Mouse (Mus musculus) left cerebral cortex, adult 2 months (tissue): ENCODE measurements around the gene Cab39. TPM values are rescaled to one million over a fixed set of nuclear protein-coding genes. Genes with fewer than 3 reads are reported as not detected.
A peak's percentile ranks its signal among the peaks of the same experiment; 100 is the strongest.
"Not testable (repeated sequence)": the region's sequence is repeated elsewhere in the genome, so short reads cannot be mapped to it uniquely, and the experiment has no call there.

Experiments used
- DNase-seq, 2 experiments: peaks; one replicate each; pipeline ENCODE4 v3.0.0; 2021 to 2022; ENCODE audit warnings: low spot score in 2 of 2, mixed read lengths in 1 of 2; ENCODE audit errors: extremely low spot score in 1 of 2
- H3K27ac ChIP-seq: fragments of 200-600 bp; 2 replicates; pipeline ENCODE4 v1.8.1; 2022
- H3K4me3 ChIP-seq: fragments of 200-600 bp; 2 replicates; pipeline ENCODE4 v1.8.1; 2022
- CTCF ChIP-seq: fragments of 200-600 bp; IDR thresholded peaks from 2 replicates; pipeline ENCODE4 v1.8.1; 2022; ENCODE audit warnings: antibody characterized with exemption, mild to moderate bottlenecking, moderate library complexity
- intact Hi-C: fragments of 180-260 bp; cut with DNase I; formaldehyde crosslinking; loops from one replicate; pipeline ENCODE4 v1.15.1; 2025
- total RNA-seq, 2 experiments: library from RNA; stranded (reverse); gene quantifications; 2 replicates each; pipeline ENCODE4 v1.2.3; 2021

The Cab39 gene
- total RNA-seq, 2 experiments from 2014 or later: 149 to 175 TPM

- TF ChIP-seq CTCF: no peak
- peak; percentile 29 to 35 for DNase-seq
- Histone ChIP-seq H3K27ac (peak overlapping the region; percentile 92), H3K4me3 (peak overlapping the region; percentile 99)
- intact Hi-C loops: loop anchor here (5.0 kb wide), 1 partner anchor 103 kb away; no protein-coding TSS in a partner anchor
Measured at GRCm38 (mm10) chr1:85794106-85794771, 998 bp downstream of the Cab39 start.

DNA sequence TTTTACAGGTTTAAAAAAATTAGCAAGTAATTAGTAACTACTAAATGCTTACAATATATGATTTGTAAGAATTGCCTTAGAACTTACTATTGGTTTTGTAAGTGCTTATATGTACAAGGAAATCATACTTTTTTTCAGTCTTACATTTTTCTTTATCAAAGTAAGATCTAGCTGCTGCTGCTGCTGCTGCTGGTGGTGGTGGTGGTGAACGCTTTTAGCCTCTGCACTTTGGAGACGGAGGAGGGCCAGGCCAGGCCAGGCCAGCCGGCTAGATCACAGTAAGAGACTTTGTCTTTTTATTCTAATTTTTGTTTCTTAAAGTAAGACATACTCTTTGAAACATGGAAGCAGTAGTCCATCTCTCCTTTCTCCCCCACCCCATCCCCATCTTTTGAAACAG lies 2.0 kb downstream of the Cab39 start:
- intact Hi-C loops: no loop called here
- no peak for TF ChIP-seq CTCF
- DNase-seq: no peak
- no peak overlapping the region for H3K4me3 ChIP-seq
- no peak overlapping the region for H3K27ac ChIP-seq

- DNase-seq: no peak
- intact Hi-C loops: no loop called here
- H3K4me3 ChIP-seq: no peak overlapping the region
- no peak for TF ChIP-seq CTCF
- H3K27ac ChIP-seq: no peak overlapping the region
Measured at GRCm38 (mm10) chr1:85799776-85800175, 6.5 kb downstream of the Cab39 start.

DNA sequence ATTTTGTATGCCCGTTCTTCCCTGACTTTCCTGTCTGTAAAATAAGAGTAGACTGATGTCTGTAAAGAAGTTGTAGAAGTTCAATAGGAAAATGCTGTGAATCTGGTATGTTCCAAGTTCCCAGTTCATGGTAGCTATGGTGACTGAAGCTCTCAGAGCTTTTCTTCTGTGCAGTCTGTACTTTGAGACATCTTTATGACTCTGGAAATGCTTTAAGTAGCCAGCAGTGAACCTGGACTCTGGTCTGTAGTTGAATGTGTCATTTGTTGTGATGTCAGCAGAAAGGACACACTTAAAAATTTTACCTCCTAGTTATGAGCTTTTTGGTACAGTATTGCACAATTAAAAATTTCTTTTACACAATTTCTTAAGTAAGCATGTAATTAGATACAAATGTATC lies 9.3 kb downstream of the Cab39 start:
- DNase-seq: no peak
- Histone ChIP-seq H3K27ac (no peak overlapping the region), H3K4me3 (no peak overlapping the region)
- intact Hi-C loops: no loop called here
- no peak for TF ChIP-seq CTCF

GRCm38 (mm10) chr1:85804551-85804950 lies 11.3 kb downstream of the Cab39 start:
- H3K4me3 ChIP-seq: no peak overlapping the region
- intact Hi-C loops: no loop called here

GRCm38 (mm10) chr1:85809256-85809655 lies 16.0 kb downstream of the Cab39 start:
- TF ChIP-seq CTCF: no peak
- H3K27ac ChIP-seq: no peak overlapping the region
- intact Hi-C loops: no loop called here
- no peak overlapping the region for H3K4me3 ChIP-seq
- no peak for DNase-seq

More at GRCm38 (mm10) chr1:85804551-85804950, 11.3 kb downstream of the Cab39 start:
- DNase-seq: no peak
- H3K27ac ChIP-seq: no peak overlapping the region
- no peak for TF ChIP-seq CTCF

DNA sequence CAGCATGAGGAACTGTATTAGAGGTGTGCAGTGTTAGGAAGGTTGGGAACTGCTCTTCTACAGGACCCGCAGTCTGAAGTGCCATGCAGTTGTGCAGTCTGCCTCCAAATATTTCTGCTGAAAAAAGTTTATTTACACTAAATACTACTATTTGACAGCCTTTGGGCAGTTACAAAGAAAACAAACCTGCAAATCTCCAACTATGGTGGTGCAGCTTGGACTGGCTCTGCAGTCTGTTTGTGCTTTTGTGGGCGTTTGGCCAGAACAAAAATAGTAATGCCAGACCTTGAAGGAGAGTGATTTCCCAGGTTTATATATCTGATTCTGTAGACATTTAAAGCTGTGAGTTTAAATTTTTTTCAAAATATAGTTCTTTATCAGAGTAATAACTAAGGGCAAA lies 17.1 kb downstream of the Cab39 start:
- no peak for DNase-seq
- no peak for TF ChIP-seq CTCF
- H3K4me3 ChIP-seq: no peak overlapping the region
- intact Hi-C loops: no loop called here
- no peak overlapping the region for H3K27ac ChIP-seq

- intact Hi-C loops: no loop called here
- H3K4me3 ChIP-seq: no peak overlapping the region
- no peak for DNase-seq
- TF ChIP-seq CTCF: no peak
- H3K27ac ChIP-seq: no peak overlapping the region
Measured at GRCm38 (mm10) chr1:85810787-85811186, 17.5 kb downstream of the Cab39 start.

GRCm38 (mm10) chr1:85814213-85814612 lies 21.0 kb downstream of the Cab39 start:
- H3K4me3 ChIP-seq, H3K27ac ChIP-seq, DNase-seq, intact Hi-C loops: not testable (repeated sequence)

- no peak overlapping the region for H3K4me3 ChIP-seq
- intact Hi-C loops: no loop called here
- DNase-seq: no peak
- no peak overlapping the region for H3K27ac ChIP-seq
- TF ChIP-seq CTCF: no peak
Measured at GRCm38 (mm10) chr1:85818121-85818520, 24.9 kb downstream of the Cab39 start.

DNA sequence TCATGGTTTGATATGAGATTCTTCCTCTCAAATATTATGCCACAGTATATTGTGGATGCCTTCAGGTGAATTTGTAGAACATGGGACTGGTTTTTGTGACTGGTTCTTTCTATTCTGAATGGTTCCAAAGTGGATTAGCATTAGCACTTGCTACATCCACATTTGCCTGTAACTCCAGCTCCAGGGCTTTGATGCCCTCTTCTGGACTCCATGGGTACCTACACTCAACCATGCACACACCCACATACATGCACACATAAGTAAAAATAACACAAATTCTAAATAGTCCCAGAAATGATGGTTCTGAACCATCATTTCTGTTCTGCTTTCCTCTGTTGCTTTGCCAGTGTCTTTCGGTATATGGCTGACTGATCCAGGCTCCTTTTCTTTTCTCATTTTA lies 26.5 kb downstream of the Cab39 start:
- H3K4me3 ChIP-seq: no peak overlapping the region
- DNase-seq: no peak
- peak; percentile 9; the same call in 1 of the 2 replicates for TF ChIP-seq CTCF
- no peak overlapping the region for H3K27ac ChIP-seq
- intact Hi-C loops: no loop called here

DNA sequence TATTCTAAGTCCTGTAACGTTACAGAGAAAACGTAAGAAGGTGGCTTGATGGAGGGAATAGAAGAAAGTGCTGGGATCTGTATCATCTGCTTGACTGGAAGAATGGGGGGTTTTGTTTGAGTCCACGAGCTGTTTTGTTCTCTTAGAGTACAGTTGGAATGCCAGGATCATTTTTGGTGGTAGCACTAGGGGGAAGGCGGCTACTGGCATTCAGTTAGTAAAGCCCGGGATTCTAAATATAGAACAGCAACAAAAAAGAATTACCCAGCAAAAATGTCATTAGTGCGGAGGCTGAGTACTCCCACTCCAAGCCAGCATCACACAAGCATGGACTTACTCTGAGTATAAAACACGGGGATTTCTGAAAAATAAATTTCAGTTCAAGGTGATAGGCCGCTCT lies 29.0 kb downstream of the Cab39 start:
- TF ChIP-seq CTCF: no peak
- intact Hi-C loops: no loop called here
- H3K27ac ChIP-seq: no peak overlapping the region

DNA sequence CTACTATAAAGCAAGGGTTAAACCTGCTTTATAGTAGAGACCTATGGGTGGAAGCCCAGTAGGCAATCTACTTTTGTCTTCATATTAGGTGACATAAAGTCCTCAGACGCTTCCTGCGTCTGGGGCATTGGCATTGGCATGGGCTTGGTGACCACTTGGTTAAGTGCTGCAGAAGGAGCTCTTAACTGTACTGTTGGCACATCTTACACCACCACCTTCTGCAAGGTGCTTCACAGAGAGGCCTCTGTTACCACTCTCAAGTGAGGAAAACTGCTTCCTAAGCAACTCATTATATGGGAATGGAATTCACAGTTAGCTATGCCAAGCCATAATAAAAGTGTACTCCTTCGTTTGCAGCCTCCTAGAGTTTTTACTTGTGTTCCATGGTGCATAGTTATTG lies 31.7 kb downstream of the Cab39 start:
- TF ChIP-seq CTCF: no peak
- H3K27ac ChIP-seq: no peak overlapping the region
- intact Hi-C loops: no loop called here

More for the DNA sequence above, 29.0 kb downstream of the Cab39 start:
- no peak for DNase-seq
- no peak overlapping the region for H3K4me3 ChIP-seq

More for the DNA sequence above, 31.7 kb downstream of the Cab39 start:
- no peak for DNase-seq
- H3K4me3 ChIP-seq: no peak overlapping the region
